Mouse (Mus musculus) midbrain, embryonic 16.5 days (tissue): Measurements from ENCODE around the gene Gtf3c4. TPM values are rescaled to one million over a fixed set of nuclear protein-coding genes. Genes with fewer than 3 reads are reported as not detected.

Experiments
- ATAC-seq: fragments of 200-750 bp; cut with Nextera tagmentation; 2 replicates; pipeline ENCODE4 v1.8.0; 2017; ENCODE audit warnings: moderate TSS enrichment
- H3K27ac ChIP-seq: fragments of 300-500 bp; sonication (generic); 2 replicates; pipeline ENCODE4 v1.5.1; 2014; ENCODE audit warnings: mild to moderate bottlenecking, low read length, mixed read lengths
- H3K27me3 ChIP-seq: fragments of 300-500 bp; sonication (generic); 2 replicates; pipeline ENCODE4 v1.6.1; 2014; ENCODE audit warnings: low read depth, low read length, mixed read lengths; ENCODE audit not compliant: control insufficient read depth, insufficient read depth
- H3K36me3 ChIP-seq: fragments of 300-500 bp; sonication (generic); 2 replicates; pipeline ENCODE4 v1.6.1; 2014; ENCODE audit warnings: mild to moderate bottlenecking, low read length, moderate library complexity, mixed read lengths; ENCODE audit not compliant: control insufficient read depth, insufficient read depth
- H3K4me1 ChIP-seq: fragments of 300-500 bp; sonication (generic); 2 replicates; pipeline ENCODE4 v1.6.1; 2014; ENCODE audit warnings: mild to moderate bottlenecking, low read length, mixed read lengths; ENCODE audit not compliant: control insufficient read depth, insufficient read depth
- H3K4me2 ChIP-seq: fragments of 300-500 bp; sonication (generic); 2 replicates; pipeline ENCODE4 v1.6.1; 2014; ENCODE audit warnings: mild to moderate bottlenecking, low read length, mixed read lengths
- H3K4me3 ChIP-seq: fragments of 300-500 bp; sonication (generic); 2 replicates; pipeline ENCODE4 v1.5.1; 2014; ENCODE audit warnings: low read depth, mild to moderate bottlenecking, low read length, moderate library complexity, mixed read lengths
- H3K9ac ChIP-seq: fragments of 300-500 bp; sonication (generic); 2 replicates; pipeline ENCODE4 v1.6.1; 2014; ENCODE audit warnings: low read depth, low read length, mixed read lengths
- H3K9me3 ChIP-seq: fragments of 300-500 bp; sonication (generic); replicated peaks from 2 replicates; pipeline ENCODE4 v1.6.1; 2014; ENCODE audit warnings: mild to moderate bottlenecking, low read length, mixed read lengths; ENCODE audit not compliant: control insufficient read depth, poor library complexity, severe bottlenecking
- WGBS: fragments of 180-500 bp; shearing (Covaris S2); extraction: QIAGEN DNeasy Blood & Tissue Kit; methylation state at CpG from one replicate; pipeline ENCODE4 v1.1.7; 2014; 5-methylcytosine and 5-hydroxymethylcytosine counted together
- polyA plus RNA-seq: library from polyadenylated mRNA; unstranded; fragments of >200 nt; fragmentation: Nextera tagmentation; extraction: Ambion mirVana; gene quantifications from 2 replicates; pipeline ENCODE4 v1.2.1, GENCODE M21; 2015

The Gtf3c4 gene
- polyA plus RNA-seq = 18.7 and 23.2 TPM in 2 replicates

GRCm38 (mm10) chr2:28840222-28840951 is at the start of gene Gtf3c4, which contains the start of gene Ddx31:
Gtf3c4 (minus strand) TSS chr2:28840360.
Ddx31 (plus strand) TSS chr2:28840406.
- peak; percentile 96 for ATAC-seq
- under 1% methylated on average over 63 of the region's 63 CpGs for WGBS
- Histone ChIP-seq H3K27me3 (no peaks in the 10 kb centered on the region), H3K4me3 (peak within 1 kb of the TSS; percentile 99), H3K36me3 (no peaks in the 10 kb centered on the region), H3K4me1 (peaks cover 47% of the 10 kb centered on the region), H3K9ac (peak within 1 kb of the TSS; percentile 89), H3K9me3 (no peaks in the 10 kb centered on the region), H3K4me2 (peak within 1 kb of the TSS; percentile 98), H3K27ac (peak within 1 kb of the TSS; percentile 90)

DNA sequence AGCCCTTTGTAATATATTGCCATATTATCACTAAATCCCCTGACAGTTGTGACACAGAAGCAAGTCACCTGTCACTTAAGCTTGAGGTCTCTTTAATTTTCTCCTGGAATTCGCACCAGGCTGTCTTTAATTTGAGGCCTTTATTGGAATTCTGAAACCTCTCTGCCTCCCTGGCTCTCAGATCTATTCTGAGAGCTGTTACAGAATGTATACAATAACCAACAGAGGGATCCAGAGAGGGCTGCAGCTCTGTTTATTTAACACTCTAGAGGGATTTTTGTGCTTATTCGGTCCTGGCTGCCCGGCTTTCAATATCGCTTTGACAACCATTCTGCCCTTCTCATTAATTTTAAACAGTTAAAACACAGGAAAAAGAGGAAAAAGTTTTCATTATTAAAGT is 44.8 kb upstream of the Gtf3c4 start:
- Histone ChIP-seq H3K36me3 (peaks cover 4% of the 10 kb centered on the region; the same call in 1 of the 2 replicates), H3K9ac (no peak overlapping the region), H3K4me1 (peaks cover 10% of the 10 kb centered on the region; the same call in 1 of the 2 replicates), H3K4me3 (no peak overlapping the region), H3K4me2 (no peak overlapping the region), H3K27ac (no peak overlapping the region), H3K27me3 (no peaks in the 10 kb centered on the region), H3K9me3 (no peaks in the 10 kb centered on the region)
- 28% methylated on average over 4 of the region's 4 CpGs for WGBS
- no peak; the same call in 1 of the 2 replicates for ATAC-seq

DNA sequence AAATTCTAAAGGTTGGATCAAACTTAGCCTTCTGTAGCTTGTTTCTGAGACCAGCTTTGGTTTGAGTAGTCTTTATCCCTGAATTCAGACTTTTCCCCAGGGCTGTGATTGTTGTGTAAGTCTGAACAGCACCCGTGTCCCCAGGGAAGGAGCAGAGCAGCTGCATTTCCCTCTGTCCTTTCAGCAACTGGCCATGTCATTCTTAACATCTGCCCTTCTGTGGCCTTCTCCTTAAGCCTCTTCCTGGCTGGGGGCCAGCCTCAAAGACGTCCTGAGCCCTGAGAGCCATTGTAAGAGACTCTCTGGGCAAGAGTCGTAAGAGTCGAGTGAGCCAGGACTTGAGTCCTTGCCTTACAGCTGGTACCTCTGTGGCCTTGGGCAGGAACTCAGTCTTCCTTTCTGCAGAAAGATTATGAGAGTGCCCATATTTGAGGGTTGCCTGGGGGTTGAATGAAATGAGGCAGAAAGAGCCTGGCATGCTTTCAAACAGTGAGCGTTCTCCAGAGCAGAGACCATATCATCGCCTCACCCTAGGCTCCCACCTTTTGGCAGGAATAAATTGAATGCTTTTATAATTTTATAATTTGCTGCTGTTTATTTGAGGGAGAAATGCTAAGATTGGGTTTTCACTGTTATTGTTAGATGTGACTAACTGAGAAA is 42.8 kb upstream of the Gtf3c4 start:
- no peak for ATAC-seq
- H3K9ac ChIP-seq = no peak overlapping the region
- WGBS = 38% methylated on average over 6 of the region's 6 CpGs
- H3K4me1 ChIP-seq = peaks cover 10% of the 10 kb centered on the region; the same call in 1 of the 2 replicates
- no peak overlapping the region for H3K4me3 ChIP-seq
- H3K4me2 ChIP-seq = no peak overlapping the region
- H3K27me3 ChIP-seq = no peaks in the 10 kb centered on the region
- no peak overlapping the region for H3K27ac ChIP-seq
- no peaks in the 10 kb centered on the region for H3K36me3 ChIP-seq
- H3K9me3 ChIP-seq = no peaks in the 10 kb centered on the region

DNA sequence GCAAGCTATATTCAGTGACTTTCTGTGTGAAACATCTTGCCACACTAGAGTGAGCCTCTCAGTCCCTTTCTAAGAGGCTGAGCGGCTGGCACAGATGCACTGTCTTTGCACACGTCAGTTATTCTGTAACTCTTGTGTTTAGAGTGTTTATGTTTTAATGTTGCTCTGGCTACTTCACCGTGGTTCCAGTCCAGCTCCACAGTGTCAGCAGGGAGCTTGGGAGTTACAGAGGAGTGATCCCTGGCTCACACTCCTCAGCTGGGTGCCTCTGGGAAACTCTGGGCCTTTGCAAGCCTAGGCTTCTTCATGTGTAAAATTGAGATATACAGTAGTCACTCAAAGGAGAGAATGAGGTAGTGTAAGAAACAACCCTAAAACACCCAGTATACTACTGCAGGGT is 41.9 kb upstream of the Gtf3c4 start:
- ATAC-seq = no peak
- H3K9me3 ChIP-seq = no peaks in the 10 kb centered on the region
- no peak overlapping the region for H3K4me3 ChIP-seq
- H3K4me2 ChIP-seq = no peak overlapping the region
- H3K9ac ChIP-seq = no peak overlapping the region
- no peaks in the 10 kb centered on the region for H3K27me3 ChIP-seq
- 79% methylated on average over 3 of the region's 3 CpGs for WGBS
- no peak overlapping the region for H3K27ac ChIP-seq
- peaks cover 10% of the 10 kb centered on the region; the same call in 1 of the 2 replicates for H3K4me1 ChIP-seq
- no peaks in the 10 kb centered on the region for H3K36me3 ChIP-seq

- Histone ChIP-seq H3K4me2 (no peak overlapping the region), H3K27ac (no peak overlapping the region), H3K36me3 (no peaks in the 10 kb centered on the region), H3K4me1 (peaks cover 10% of the 10 kb centered on the region; the same call in 1 of the 2 replicates), H3K9me3 (no peaks in the 10 kb centered on the region), H3K4me3 (no peak overlapping the region), H3K27me3 (no peaks in the 10 kb centered on the region), H3K9ac (no peak overlapping the region)
- WGBS = 91% methylated on average over 3 of the region's 3 CpGs
- no peak for ATAC-seq
These were observed 41.1 kb upstream of the Gtf3c4 start for GRCm38 (mm10) chr2:28881275-28881674.

DNA sequence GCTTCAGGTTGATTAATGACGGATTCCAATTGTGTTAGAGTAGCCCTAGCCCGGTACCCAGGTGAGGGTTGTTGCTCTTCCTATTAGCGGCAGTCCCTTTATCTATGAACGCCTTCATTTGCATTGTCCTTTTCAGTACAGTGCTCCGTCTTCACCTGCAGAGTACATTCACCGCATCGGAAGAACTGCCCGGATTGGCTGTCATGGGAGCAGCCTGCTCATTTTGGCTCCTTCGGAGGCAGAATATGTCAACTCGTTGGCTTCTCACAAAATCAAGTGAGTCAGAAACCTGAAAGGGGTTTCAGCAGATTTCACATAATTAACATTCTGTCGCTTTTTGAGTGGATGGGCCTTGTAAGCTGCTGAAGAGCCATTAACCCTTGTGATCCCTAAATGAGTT is 35.4 kb upstream of the Gtf3c4 start:
- no peaks in the 10 kb centered on the region for H3K27me3 ChIP-seq
- no peak overlapping the region for H3K4me2 ChIP-seq
- no peak overlapping the region for H3K4me3 ChIP-seq
- H3K9ac ChIP-seq = no peak overlapping the region
- H3K27ac ChIP-seq = no peak overlapping the region
- no peak for ATAC-seq
- H3K36me3 ChIP-seq = 0 out of 2 replicates have a peak, but pooled peaks cover 2% of the 10 kb centered on the region
- 82% methylated on average over 11 of the region's 11 CpGs for WGBS
- H3K4me1 ChIP-seq = no peaks in the 10 kb centered on the region
- no peaks in the 10 kb centered on the region for H3K9me3 ChIP-seq

GRCm38 (mm10) chr2:28867495-28867894 is 27.3 kb upstream of the Gtf3c4 start:
- H3K9ac ChIP-seq = no peak overlapping the region
- peaks cover 7% of the 10 kb centered on the region; the same call in 1 of the 2 replicates for H3K36me3 ChIP-seq
- 74% methylated on average over 7 of the region's 7 CpGs for WGBS
- H3K4me1 ChIP-seq = no peaks in the 10 kb centered on the region; the same call in 1 of the 2 replicates
- H3K27ac ChIP-seq = no peak overlapping the region
- no peaks in the 10 kb centered on the region for H3K27me3 ChIP-seq
- H3K4me3 ChIP-seq = no peak overlapping the region
- no peak for ATAC-seq
- H3K4me2 ChIP-seq = no peak overlapping the region
- H3K9me3 ChIP-seq = no peaks in the 10 kb centered on the region

GRCm38 (mm10) chr2:28863857-28864256 is 23.7 kb upstream of the Gtf3c4 start:
- Histone ChIP-seq H3K9ac (no peak overlapping the region), H3K27ac (no peak overlapping the region), H3K4me1 (no peaks in the 10 kb centered on the region; the same call in 1 of the 2 replicates), H3K36me3 (peaks cover 11% of the 10 kb centered on the region), H3K4me2 (no peak overlapping the region), H3K4me3 (no peak overlapping the region), H3K27me3 (no peaks in the 10 kb centered on the region), H3K9me3 (no peaks in the 10 kb centered on the region)
- ATAC-seq = no peak
